Mouse (Mus musculus): ENCODE data around the gene Kcna6. TPM values are rescaled to one million over a fixed set of nuclear protein-coding genes. Genes with fewer than 3 reads are reported as not detected.

Kcna6 gene
- polyA plus RNA-seq, 1 experiment from 2014 or later: 1.5 TPM

DNA sequence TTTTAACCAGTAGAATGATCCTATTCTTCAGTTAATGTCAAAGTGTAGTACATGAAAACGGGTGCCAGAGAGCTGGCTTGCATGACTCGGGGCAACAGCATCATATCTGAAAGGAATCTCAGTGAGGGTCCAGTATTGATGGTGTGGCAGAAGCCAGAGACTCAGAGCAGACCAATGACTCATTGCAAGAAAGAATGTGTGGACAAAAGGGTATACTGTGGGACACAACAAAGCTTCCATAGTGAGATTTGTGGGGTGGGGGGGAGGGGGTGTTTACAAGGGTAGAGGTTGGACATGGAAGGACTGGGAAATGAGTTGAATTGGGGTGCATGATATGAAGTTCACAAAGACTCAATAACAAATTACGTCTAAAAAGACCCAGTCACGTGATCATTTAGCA, 20.9 kb upstream of the Kcna6 start:
- H3K27ac ChIP-seq (ENCODE audit: low read depth): no peak overlapping the region
- no peaks in the 10 kb centered on the region for H3K4me1 ChIP-seq (ENCODE audit: insufficient read depth)
- DNase-seq: no peak
- H3K9me3 ChIP-seq (ENCODE audit: low read depth, low read length): no peaks in the 10 kb centered on the region
- no peaks in the 10 kb centered on the region for H3K27me3 ChIP-seq (ENCODE audit: insufficient read depth, low read length)
- no peak for ATAC-seq (ENCODE audit: insufficient read depth)
- H3K4me2 ChIP-seq: no peak overlapping the region
- no peak for TF ChIP-seq CTCF (IDR thresholded peaks at IDR 0.05; ENCODE audit: low read depth)
- no peak overlapping the region for H3K9ac ChIP-seq
- WGBS: 83% methylated on average over 4 of the region's 4 CpGs
- H3K36me3 ChIP-seq (ENCODE audit: insufficient read depth): no peaks in the 10 kb centered on the region
- no peak overlapping the region for H3K4me3 ChIP-seq (ENCODE audit: low read depth, low read length)

- DNase-seq: peak; percentile 61
- no peak overlapping the region for H3K27ac ChIP-seq (ENCODE audit: low read depth)
- H3K36me3 ChIP-seq (ENCODE audit: insufficient read depth): no peaks in the 10 kb centered on the region
- 20% methylated on average over 8 of the region's 8 CpGs for WGBS
- no peak overlapping the region for H3K4me3 ChIP-seq (ENCODE audit: low read depth, low read length)
- no peaks in the 10 kb centered on the region for H3K27me3 ChIP-seq (ENCODE audit: insufficient read depth, low read length)
- TF ChIP-seq CTCF (IDR thresholded peaks at IDR 0.05; ENCODE audit: low read depth): no peak
- H3K4me1 ChIP-seq (ENCODE audit: insufficient read depth): no peaks in the 10 kb centered on the region
- peak; percentile 91 for ATAC-seq (ENCODE audit: insufficient read depth)
- H3K9me3 ChIP-seq (ENCODE audit: low read depth, low read length): no peaks in the 10 kb centered on the region
- H3K4me2 ChIP-seq: 0 out of 2 replicates have a peak overlapping the region, but pooled peaks have one; percentile 11
- H3K9ac ChIP-seq: no peak overlapping the region
These were observed 15.4 kb upstream of the Kcna6 start for GRCm38 (mm10) chr6:126755729-126756411.

- WGBS: 32% methylated on average over 12 of the region's 12 CpGs
- 0 out of 2 replicates have a peak, but pooled peaks have one; percentile 21 for ATAC-seq (ENCODE audit: insufficient read depth)
- Histone ChIP-seq H3K4me2 (no peak overlapping the region), H3K9ac (no peak overlapping the region), H3K27me3 (ENCODE audit: insufficient read depth, low read length) (no peaks in the 10 kb centered on the region), H3K4me1 (ENCODE audit: insufficient read depth) (no peaks in the 10 kb centered on the region), H3K9me3 (ENCODE audit: low read depth, low read length) (no peaks in the 10 kb centered on the region), H3K36me3 (ENCODE audit: insufficient read depth) (no peaks in the 10 kb centered on the region), H3K4me3 (ENCODE audit: low read depth, low read length) (no peak overlapping the region), H3K27ac (ENCODE audit: low read depth) (no peak overlapping the region)
- TF ChIP-seq CTCF (IDR thresholded peaks at IDR 0.05; ENCODE audit: low read depth): no peak
- DNase-seq: peak; percentile 23
These were observed 12.0 kb upstream of the Kcna6 start for GRCm38 (mm10) chr6:126752520-126752919.

- no peak for TF ChIP-seq CTCF (IDR thresholded peaks at IDR 0.05; ENCODE audit: low read depth)
- H3K4me3 ChIP-seq (ENCODE audit: low read depth, low read length): no peak overlapping the region
- H3K27me3 ChIP-seq (ENCODE audit: insufficient read depth, low read length): peaks cover 8% of the 10 kb centered on the region
- no peak overlapping the region for H3K9ac ChIP-seq
- H3K4me2 ChIP-seq: no peak overlapping the region
- no peaks in the 10 kb centered on the region for H3K36me3 ChIP-seq (ENCODE audit: insufficient read depth)
- ATAC-seq (ENCODE audit: insufficient read depth): no peak
- no peaks in the 10 kb centered on the region for H3K4me1 ChIP-seq (ENCODE audit: insufficient read depth)
- DNase-seq: no peak
- H3K27ac ChIP-seq (ENCODE audit: low read depth): no peak overlapping the region
- H3K9me3 ChIP-seq (ENCODE audit: low read depth, low read length): no peaks in the 10 kb centered on the region
- WGBS: 21% methylated on average over 1 of the region's 1 CpGs
These were observed 5.4 kb upstream of the Kcna6 start for GRCm38 (mm10) chr6:126745888-126746287.

GRCm38 (mm10) chr6:126742610-126743009, 2.1 kb upstream of the Kcna6 start:
- Histone ChIP-seq H3K4me2 (no peak overlapping the region), H3K4me3 (ENCODE audit: low read depth, low read length) (no peak overlapping the region), H3K4me1 (ENCODE audit: insufficient read depth) (no peaks in the 10 kb centered on the region), H3K9me3 (ENCODE audit: low read depth, low read length) (no peaks in the 10 kb centered on the region), H3K36me3 (ENCODE audit: insufficient read depth) (no peaks in the 10 kb centered on the region), H3K27ac (ENCODE audit: low read depth) (no peak overlapping the region), H3K27me3 (ENCODE audit: insufficient read depth, low read length) (peaks cover 29% of the 10 kb centered on the region), H3K9ac (no peak overlapping the region)
- DNase-seq (no peak), ATAC-seq (ENCODE audit: insufficient read depth) (no peak)
- WGBS: 41% methylated on average over 3 of the region's 3 CpGs
- TF ChIP-seq CTCF (IDR thresholded peaks at IDR 0.05; ENCODE audit: low read depth): no peak

GRCm38 (mm10) chr6:126739326-126740210, 906 bp downstream of the Kcna6 start:
- Histone ChIP-seq H3K27me3 (ENCODE audit: insufficient read depth, low read length) (peaks cover 34% of the 10 kb centered on the region), H3K4me2 (peak overlapping the region; percentile 96), H3K27ac (ENCODE audit: low read depth) (no peak overlapping the region), H3K4me3 (ENCODE audit: low read depth, low read length) (peak overlapping the region; percentile 51), H3K9ac (peak overlapping the region; percentile 46), H3K36me3 (ENCODE audit: insufficient read depth) (no peaks in the 10 kb centered on the region), H3K9me3 (ENCODE audit: low read depth, low read length) (no peaks in the 10 kb centered on the region), H3K4me1 (ENCODE audit: insufficient read depth) (no peaks in the 10 kb centered on the region)
- WGBS: under 1% methylated on average over 67 of the region's 67 CpGs
- no peak for TF ChIP-seq CTCF (IDR thresholded peaks at IDR 0.05; ENCODE audit: low read depth)
- DNase-seq (peak; percentile 61), ATAC-seq (ENCODE audit: insufficient read depth) (peak; percentile 52; the same call in 1 of the 2 replicates)

DNA sequence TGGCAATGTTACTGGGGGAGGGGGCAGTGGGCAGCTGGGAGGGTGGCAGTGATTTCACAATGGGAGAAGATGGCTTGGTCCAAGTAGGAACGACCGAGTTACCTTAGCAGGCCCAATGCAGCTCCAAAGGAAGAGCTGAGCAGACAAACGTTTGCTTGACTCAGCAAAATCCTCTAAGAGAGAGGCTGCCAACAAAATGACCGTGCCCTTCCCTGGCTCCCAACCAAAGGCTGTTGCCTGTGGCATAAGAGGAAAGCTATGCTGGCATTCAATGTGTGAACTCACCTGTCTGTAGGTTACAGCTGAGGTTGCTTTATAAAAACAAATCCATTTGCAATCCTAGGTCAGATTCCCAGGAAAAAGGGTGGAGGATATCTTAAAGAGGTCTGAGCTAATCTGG, 3.5 kb downstream of the Kcna6 start:
- Histone ChIP-seq H3K9me3 (ENCODE audit: low read depth, low read length) (no peaks in the 10 kb centered on the region), H3K9ac (no peak overlapping the region), H3K27ac (ENCODE audit: low read depth) (no peak overlapping the region), H3K27me3 (ENCODE audit: insufficient read depth, low read length) (peaks cover 34% of the 10 kb centered on the region), H3K4me3 (ENCODE audit: low read depth, low read length) (no peak overlapping the region), H3K36me3 (ENCODE audit: insufficient read depth) (no peaks in the 10 kb centered on the region), H3K4me1 (ENCODE audit: insufficient read depth) (no peaks in the 10 kb centered on the region), H3K4me2 (no peak overlapping the region)
- 66% methylated on average over 4 of the region's 4 CpGs for WGBS
- TF ChIP-seq CTCF (IDR thresholded peaks at IDR 0.05; ENCODE audit: low read depth): no peak
- ATAC-seq (ENCODE audit: insufficient read depth) (no peak), DNase-seq (no peak)
